Mouse (Mus musculus) urinary bladder, postnatal 25 days (tissue): ENCODE data around the gene Tubg2.

Experiments used
- DNase-seq: peaks from one replicate; pipeline ENCODE4 v3.0.0; 2022; ENCODE audit warnings: low spot score

Gene Tubg2

GRCm38 (mm10) chr11:101166357-101166756, 10.7 kb downstream of the Tubg2 start:
- no peak for DNase-seq

- no peak for DNase-seq
Measured at GRCm38 (mm10) chr11:101167211-101167962, 11.7 kb downstream of the Tubg2 start.

GRCm38 (mm10) chr11:101167963-101168300, 12.2 kb downstream of the Tubg2 start:
- DNase-seq = no peak

- no peak for DNase-seq
Measured at GRCm38 (mm10) chr11:101168301-101168980, 12.7 kb downstream of the Tubg2 start.

- no peak for DNase-seq
Measured at GRCm38 (mm10) chr11:101169301-101170107, 13.8 kb downstream of the Tubg2 start.

- peak; percentile 71 for DNase-seq
Measured at GRCm38 (mm10) chr11:101170354-101170810, 14.7 kb downstream of the Tubg2 start, which contains the start of gene Cntnap1. Cntnap1 (plus strand) TSS chr11:101170523.

GRCm38 (mm10) chr11:101170811-101171610, 15.3 kb downstream of the Tubg2 start, which contains the start of gene Plekhh3:
Plekhh3 (minus strand) TSS chr11:101171351.
- DNase-seq = peak; percentile 85

GRCm38 (mm10) chr11:101171721-101172433, 16.2 kb downstream of the Tubg2 start:
- DNase-seq = peak; percentile 71

- DNase-seq = no peak
Measured at GRCm38 (mm10) chr11:101172434-101172815, 16.7 kb downstream of the Tubg2 start.

- DNase-seq = peak; percentile 58
Measured at GRCm38 (mm10) chr11:101173112-101173511, 17.4 kb downstream of the Tubg2 start.

- peak; percentile 67 for DNase-seq
Measured at GRCm38 (mm10) chr11:101173631-101174388, 18.1 kb downstream of the Tubg2 start.

- no peak for DNase-seq
Measured at GRCm38 (mm10) chr11:101174389-101174745, 18.7 kb downstream of the Tubg2 start.

- no peak for DNase-seq
Measured at GRCm38 (mm10) chr11:101174851-101175628, 19.3 kb downstream of the Tubg2 start, which contains the start of gene Ccr10. Ccr10 (minus strand) TSS chr11:101175443.

GRCm38 (mm10) chr11:101175636-101176116, 20.0 kb downstream of the Tubg2 start:
- no peak for DNase-seq

- no peak for DNase-seq
Measured at GRCm38 (mm10) chr11:101176117-101176691, 20.5 kb downstream of the Tubg2 start.

- no peak for DNase-seq
Measured at GRCm38 (mm10) chr11:101176933-101177773, 21.4 kb downstream of the Tubg2 start.

- no peak for DNase-seq
Measured at GRCm38 (mm10) chr11:101178061-101179058, 22.7 kb downstream of the Tubg2 start.
